Mouse (Mus musculus) retina, embryonic 14.5 days (tissue): Measurements from ENCODE around the gene Nes.
A peak's percentile ranks its signal among the peaks of the same experiment; 100 is the strongest.

Experiments
- DNase-seq: peaks from one replicate; pipeline ENCODE4 v3.0.0-alpha.2; 2015; ENCODE audit warnings: low spot score

Gene Nes

GRCm38 (mm10) chr3:87982836-87983601 lies 12.1 kb downstream of the Nes start:
- peak; percentile 69 for DNase-seq

DNA sequence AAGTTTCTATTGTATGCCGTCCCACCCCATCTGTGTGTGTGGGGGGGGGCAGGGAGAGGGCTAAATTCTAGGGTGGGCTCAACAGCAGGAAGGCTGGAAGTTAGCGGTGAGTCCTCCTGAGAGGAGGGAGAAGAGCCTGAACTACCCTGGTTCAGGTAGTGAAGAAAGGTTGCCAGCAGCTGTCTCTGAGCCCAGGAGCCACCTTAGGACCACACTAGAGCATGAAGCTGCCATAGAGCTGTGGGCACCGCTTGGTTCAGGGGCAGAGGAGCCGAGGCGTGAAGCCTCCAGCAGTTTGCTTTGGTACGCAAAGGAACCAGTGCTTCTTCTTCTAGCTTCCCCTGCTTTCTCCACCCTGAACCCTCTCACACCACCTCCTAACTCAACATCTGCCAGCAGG lies 12.7 kb downstream of the Nes start:
- no peak for DNase-seq

GRCm38 (mm10) chr3:87984094-87984493 lies 13.2 kb downstream of the Nes start:
- no peak for DNase-seq

DNA sequence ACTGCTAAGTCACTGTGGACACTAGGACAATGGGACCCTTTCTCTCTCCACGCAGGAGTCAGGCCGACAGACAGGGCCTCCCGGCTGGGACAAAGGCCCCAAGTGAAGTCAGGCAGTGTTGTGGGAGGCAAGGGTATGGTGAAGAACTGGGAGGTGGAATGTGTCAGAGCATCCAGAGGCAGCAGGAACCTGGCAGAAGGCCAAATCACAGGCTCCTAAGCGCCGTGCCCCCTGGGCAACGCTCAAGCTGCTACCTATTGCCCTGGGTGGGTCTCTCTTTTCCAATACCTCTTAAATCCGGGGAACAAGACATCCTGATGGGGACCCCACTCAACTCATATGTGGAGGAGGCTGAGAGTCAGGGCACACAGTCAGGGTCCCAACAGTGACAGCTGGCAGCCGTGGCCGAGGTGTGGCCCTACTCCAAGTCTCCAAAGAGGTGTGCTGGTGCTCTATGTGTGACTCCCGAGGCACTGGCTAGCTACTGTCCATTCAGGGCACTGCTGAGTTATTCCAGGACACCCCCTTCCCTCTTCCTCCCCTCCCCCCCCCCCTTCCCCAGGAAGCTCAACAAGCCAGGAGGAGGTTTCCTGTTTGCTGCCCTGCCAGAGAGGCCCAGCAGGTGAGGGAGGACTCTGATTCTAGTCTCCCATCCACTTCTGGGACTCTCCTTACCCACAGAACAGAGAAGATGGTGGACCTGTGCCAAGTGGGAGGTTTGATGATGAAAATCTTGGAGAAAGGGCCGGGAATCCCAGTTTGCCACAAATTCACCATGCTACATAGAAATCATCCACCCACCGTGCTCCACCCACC lies 14.8 kb downstream of the Nes start:
- DNase-seq: no peak

GRCm38 (mm10) chr3:87986868-87987267 lies 16.0 kb downstream of the Nes start:
- peak; percentile 100 for DNase-seq

GRCm38 (mm10) chr3:87987633-87988032 lies 16.8 kb downstream of the Nes start:
- peak; percentile 88 for DNase-seq

- peak; percentile 52 for DNase-seq
Observed at GRCm38 (mm10) chr3:87988068-87988467, 17.2 kb downstream of the Nes start.

DNA sequence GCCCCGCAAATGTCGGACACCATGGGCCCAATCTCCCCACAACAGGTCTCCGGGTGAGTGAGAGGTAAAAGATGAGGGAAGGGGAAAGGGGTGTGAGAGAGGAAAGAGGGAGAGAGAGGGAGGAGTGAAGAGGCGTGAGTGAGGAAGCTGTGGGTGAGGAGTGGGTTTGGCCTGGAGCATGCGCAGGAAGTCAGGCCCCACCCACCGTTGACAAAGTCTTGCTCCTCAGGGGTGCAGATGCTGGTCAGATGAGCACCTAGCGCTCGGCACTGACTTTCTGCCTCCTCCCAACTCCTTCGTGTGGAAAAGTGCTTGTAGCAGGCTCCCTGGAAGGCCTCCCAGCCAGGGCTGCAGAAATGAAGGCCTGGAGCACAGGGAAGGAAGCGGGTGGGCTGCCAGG lies 19.1 kb downstream of the Nes start:
- no peak for DNase-seq

- DNase-seq: peak; percentile 61
Observed at GRCm38 (mm10) chr3:87993436-87993835, 22.6 kb downstream of the Nes start.

DNA sequence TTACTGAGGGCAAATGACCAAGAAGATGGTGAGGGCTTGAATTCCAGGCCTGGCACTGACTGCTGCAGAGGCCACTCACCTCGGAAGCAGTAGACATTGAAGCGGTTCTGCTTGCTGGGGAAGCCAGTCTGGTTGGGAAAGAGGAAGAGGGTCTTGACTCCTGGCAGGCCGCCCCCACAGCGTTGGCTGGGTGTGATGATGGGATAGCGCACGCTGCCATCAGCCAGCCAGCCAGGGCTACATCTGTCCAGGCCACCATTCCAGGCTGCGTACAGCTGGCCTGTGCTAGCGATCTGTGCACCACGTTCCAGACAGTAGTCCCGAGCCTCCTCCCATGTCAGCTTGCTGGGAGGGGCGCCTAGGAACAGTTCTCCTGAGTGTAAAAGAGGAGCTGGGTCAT lies 24.5 kb downstream of the Nes start:
- no peak for DNase-seq

- DNase-seq: no peak
Observed at GRCm38 (mm10) chr3:87996401-87996800, 25.5 kb downstream of the Nes start.

DNA sequence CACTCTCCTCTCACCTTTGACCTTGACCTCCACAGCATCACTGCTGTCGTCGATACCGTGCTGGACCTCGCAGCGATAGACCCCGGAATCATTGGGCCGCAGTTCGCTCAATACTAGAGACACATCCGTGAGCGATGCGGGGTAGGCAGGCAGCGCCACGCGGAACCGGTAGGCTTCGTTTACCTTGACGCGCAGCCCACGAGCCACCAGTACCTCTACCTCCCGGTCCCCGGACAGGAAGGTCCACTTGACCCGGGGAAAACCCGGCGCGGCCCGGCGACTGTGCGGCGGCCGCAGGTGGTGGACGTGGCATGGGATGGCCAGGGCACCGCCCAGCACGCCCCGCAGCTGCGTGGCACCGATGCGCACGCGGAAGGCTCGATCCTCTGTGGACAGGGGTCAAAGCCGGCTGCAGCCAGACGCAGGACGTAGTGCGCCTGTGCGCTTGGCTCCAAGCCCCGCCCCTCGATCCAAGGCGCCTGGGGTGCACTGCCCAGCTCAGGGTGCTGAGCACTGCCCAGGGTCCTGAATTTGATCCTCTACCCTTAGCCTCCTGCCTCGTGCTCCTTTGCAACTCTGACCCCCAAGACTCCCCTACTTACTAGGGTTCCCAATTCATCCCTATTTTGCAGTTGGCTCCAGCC lies 26.2 kb downstream of the Nes start:
- DNase-seq: no peak

DNA sequence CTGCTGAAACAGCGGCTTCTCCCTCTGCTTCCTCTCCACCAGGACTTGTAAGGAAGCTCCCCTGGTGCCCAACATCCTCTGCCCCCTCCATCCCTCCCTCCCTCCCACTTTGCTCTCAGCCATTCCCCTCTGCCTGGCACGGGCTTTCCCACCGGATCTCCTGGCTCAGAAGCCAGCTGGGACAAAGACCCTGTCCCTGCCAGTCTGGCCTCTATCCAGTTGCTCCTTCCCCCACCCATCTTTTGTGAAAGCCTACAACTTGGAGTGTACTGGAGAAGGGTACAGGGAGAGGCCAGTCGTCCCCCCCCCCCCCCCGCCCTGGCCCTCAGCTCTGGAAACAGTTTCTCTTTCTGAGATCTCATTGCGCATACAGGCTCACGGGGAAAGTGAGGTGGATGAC lies 27.9 kb downstream of the Nes start:
- no peak for DNase-seq

DNA sequence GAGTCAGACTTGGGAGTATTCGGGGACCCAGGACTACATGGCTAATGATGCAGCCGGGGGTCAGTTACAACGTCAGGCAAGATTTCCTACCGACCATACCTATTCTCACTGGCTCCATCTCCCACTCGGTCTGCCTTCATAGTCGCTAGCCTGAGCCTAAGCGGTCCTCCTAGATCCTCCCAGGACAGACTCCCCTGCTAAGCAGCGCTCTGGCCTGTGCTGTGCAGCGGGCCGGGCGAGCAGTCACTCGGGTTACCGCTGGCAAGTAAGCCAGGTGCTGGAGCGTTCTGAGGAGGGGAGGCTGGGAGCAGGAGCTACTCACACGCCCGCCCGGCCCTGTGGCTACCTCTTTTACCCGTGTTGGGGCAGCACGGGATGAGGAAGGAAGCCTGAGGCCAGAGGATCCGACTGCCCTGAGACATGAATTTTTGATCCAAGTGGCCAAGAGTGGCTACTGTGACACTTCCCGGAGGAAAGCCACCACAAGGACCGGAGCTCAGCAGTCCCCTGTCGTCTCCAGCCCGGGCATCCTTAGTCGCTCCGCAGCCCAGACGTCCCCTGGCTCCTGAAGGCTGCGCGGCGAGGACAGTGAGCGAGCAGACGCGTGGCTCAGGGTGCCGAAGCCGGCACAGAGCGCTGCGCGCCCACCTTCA lies 28.5 kb downstream of the Nes start:
- no peak for DNase-seq

DNA sequence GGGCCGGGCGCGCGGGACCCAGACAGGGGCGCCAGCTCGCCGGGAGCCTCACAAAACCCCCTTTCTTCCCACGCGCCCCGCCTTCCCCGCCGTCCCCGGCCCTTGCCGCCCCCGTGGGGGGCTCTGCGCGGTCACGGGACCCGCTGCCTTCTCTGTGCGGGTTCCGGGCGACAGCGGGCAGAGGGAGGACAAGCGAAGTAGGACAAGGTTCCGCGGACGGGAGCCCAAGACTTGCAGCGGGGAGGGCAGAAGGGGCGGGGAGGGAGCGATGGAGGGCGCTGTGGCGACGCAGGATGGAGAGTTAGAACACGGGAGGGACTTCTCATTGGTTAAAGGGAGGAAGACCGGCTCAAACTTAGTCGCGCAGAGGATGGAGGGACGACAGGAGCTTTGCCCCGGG lies 29.3 kb downstream of the Nes start, which contains the start of gene Bcan:
Bcan (minus strand) TSS at position 50 of the 400 bp plus-strand sequence.
- DNase-seq: no peak

DNA sequence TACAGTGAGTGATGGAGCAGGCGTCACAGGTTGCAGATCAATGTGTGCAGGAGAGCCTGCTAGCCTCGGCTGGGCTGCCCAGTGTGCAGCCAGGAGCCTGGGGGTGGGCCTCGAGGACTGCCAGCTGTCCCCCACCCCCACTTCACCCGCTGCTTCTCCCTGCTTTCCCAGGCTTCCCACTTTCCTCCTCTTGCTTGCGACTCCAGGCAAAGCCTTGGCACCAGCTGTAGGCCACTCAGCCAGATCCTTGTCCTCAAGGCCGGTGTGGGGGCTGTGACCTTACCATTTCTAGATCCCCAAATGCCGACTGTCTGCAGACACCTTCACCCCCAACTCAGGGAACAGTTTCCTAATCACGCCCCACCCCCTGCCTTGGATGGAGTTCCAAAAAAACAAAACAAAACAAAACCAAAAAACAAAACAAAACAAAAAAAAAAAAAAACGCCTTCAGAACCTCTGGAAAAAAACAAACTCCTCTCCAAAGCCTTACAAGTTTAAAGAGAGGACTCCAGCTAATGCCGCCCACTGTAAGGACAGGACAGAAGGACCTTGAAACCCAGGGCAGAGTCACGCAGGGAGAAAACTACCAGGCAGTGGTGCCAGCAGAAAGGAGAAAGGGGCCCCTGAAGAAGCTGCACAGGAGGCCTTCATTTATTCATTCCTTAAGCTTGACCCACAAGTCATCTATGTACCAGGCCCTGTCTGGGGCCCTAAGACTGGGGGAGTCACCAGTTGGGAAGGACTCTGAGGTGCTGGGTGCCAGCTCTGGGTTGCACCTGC lies 30.1 kb downstream of the Nes start:
- no peak for DNase-seq

GRCm38 (mm10) chr3:88002291-88002976 lies 31.6 kb downstream of the Nes start:
- no peak for DNase-seq

- DNase-seq: no peak
Observed at GRCm38 (mm10) chr3:88005822-88006786, 35.2 kb downstream of the Nes start.

DNA sequence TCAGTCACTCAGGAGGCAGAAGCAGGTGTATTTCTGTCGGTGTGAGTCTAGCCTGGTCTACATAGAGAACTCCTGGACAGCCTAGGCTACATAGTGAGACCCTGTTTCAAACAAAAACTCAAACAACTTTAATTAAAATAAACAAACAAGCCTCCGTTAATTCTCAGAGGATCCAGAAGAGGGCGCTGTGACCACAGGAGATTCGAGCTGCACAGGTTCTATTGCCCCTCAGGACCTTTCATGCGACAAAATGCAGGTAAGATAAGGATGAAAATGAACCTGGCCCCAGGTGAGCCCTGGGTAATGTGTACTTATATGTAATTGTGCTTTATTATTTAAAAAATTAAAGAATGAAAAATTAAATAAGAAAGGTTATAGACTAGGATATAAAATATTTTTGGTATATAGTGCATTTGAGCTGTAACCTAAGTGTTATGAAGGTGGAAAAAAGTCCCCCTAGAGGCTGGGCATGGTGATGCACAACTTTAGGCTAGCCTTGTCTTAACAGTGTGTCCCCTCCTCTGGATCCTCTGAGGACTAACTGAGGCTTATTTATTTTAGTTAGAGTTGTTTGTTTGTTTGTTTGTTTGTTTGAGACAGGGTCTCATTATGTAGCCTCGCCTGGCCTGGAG lies 39.9 kb downstream of the Nes start:
- DNase-seq: peak; percentile 63
